Mouse (Mus musculus): ENCODE data around the gene Nmt1.

DNA sequence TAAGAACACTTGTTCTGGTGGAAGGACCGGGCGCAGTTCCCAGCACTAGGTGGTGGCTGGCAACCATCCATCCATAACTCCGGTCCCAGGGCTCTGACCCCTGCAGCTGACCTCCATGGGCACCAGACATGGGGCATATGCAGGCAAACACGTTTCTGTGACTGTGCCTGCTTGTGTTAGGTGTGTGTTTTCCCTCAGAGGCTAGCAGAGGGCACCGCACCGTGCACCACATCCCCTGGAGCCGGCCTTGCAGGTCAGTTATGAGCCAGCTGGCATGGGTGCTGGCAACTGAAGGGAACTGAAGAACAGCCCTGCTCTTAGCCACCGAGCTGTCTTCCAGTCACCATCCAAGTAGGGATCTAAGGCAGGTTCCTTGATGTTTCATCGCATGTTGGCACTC, 22.2 kb downstream of the Nmt1 start:
- no peak for TF ChIP-seq POLR2A (IDR thresholded peaks at IDR 0.05; ENCODE audit: insufficient read depth, low read depth, low read length)
- no peak for TF ChIP-seq CTCF (IDR thresholded peaks at IDR 0.05)
- TF ChIP-seq EP300 (IDR thresholded peaks at IDR 0.05; ENCODE audit: insufficient read depth, low read depth, low read length), result no peak
